Comparison of ENCODE assay signal across 18 mouse cellular contexts in the genomic region with DNA sequence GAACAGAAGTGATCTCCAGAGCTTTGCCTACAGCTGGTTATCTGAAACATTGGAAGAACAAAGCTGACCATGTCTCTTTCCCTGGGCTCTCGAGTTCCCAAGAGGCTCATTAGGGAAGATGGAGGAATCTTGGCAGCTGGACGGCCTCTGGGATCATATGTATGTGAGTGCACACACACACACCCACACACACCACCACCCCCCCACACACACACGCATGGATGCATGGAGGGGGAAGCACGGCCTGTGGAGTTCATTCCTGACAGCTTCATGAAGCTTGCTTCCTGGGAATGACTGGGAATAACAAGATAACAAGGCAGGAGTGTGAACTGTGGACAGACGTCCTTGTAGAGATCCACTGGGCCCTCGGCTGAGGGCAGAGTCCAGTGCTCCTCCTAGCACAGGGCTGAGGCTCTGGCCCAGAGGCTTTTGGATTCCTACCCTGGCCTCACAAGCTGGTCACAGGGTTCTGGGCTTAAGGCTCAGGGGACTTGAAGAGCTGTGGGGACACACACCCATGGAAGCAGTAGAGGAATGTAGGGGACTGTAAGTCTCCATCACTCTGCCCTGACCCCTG. TPM values are rescaled to one million over a fixed set of nuclear protein-coding genes. Genes with fewer than 3 reads are reported as not detected.
DNase-seq lines count a peak whose midpoint lies in the region; ATAC-seq and TF ChIP-seq lines count a peak whose summit lies in the region.
"Had no signal": no experiment of that assay in that cellular context is flagged by ENCODE, and none has a peak within 500 bp of the region (broad histone marks: within the 10 kb centered on the region; RNA-seq: fewer than 3 reads in every experiment).

No protein-coding gene starts in this region.

- no peak overlapping the region for H3K9ac ChIP-seq in hindbrain, embryonic 11.5 days (ENCODE audit: low read depth, low read length)
- no peak overlapping the region for H3K9ac ChIP-seq in lung, embryonic 14.5 days
- no peak overlapping the region for H3K9ac ChIP-seq in intestine, embryonic 15.5 days
- H3K9ac ChIP-seq in liver, embryonic 14.5 days (replicated peaks) = no peak overlapping the region
- H3K9ac ChIP-seq: forebrain, embryonic 12.5 days; hindbrain, embryonic 15.5 days; stomach, embryonic 15.5 days had no signal

- ATAC-seq in hindbrain, embryonic 11.5 days (ENCODE audit: low FRiP score) = no peak
- no peak for ATAC-seq in lung, embryonic 14.5 days (ENCODE audit: insufficient read depth)
- peak; percentile 72 for ATAC-seq in intestine, embryonic 15.5 days
- ATAC-seq in liver, embryonic 14.5 days (ENCODE audit: insufficient read depth) = no peak
- no peak for ATAC-seq in cerebellum, adult (ENCODE audit: insufficient number of reproducible peaks, low FRiP score, low TSS enrichment)

- H3K27ac ChIP-seq in hindbrain, embryonic 10.5 days = peak overlapping the region; percentile 16; the same call in 1 of the 2 replicates
- H3K27ac ChIP-seq in hindbrain, embryonic 11.5 days (ENCODE audit: low read depth, low read length) = no peak overlapping the region
- peak overlapping the region; percentile 58 for H3K27ac ChIP-seq in lung, embryonic 14.5 days (ENCODE audit: low read depth)
- peak overlapping the region; percentile 20 for H3K27ac ChIP-seq in intestine, embryonic 15.5 days
- peak overlapping the region; percentile 3 for H3K27ac ChIP-seq in liver, embryonic 14.5 days
- H3K27ac ChIP-seq: forebrain, embryonic 12.5 days; hindbrain, embryonic 15.5 days; stomach, embryonic 15.5 days had no signal

- no peak for DNase-seq in hindbrain, embryonic 10.5 days (ENCODE audit: low spot score)
- DNase-seq in hindbrain, embryonic 11.5 days (ENCODE audit: low spot score) = no peak
- DNase-seq in lung, embryonic 14.5 days = no peak
- no peak for DNase-seq in lung, postnatal 25 days (ENCODE audit: low spot score)
- no peak for DNase-seq in liver, embryonic 14.5 days (ENCODE audit: low read depth in 3 of 3, low spot score in 3 of 3)
- DNase-seq: adrenal gland, postnatal 10 days; cerebellum, adult 8-10 months; layer of hippocampus, postnatal 36 days; lung, postnatal 10 days; midbrain, embryonic 14.5 days; spleen, adult 18-20 months; thymus, postnatal 14 days had no signal

- peaks cover 24% of the 10 kb centered on the region for H3K4me1 ChIP-seq in hindbrain, embryonic 10.5 days (replicated peaks)
- H3K4me1 ChIP-seq in hindbrain, embryonic 11.5 days (replicated peaks; ENCODE audit: control insufficient read depth, insufficient read depth, low read length) = no peaks in the 10 kb centered on the region
- peaks cover 33% of the 10 kb centered on the region for H3K4me1 ChIP-seq in lung, embryonic 14.5 days (ENCODE audit: insufficient read depth)
- peaks cover 32% of the 10 kb centered on the region for H3K4me1 ChIP-seq in intestine, embryonic 15.5 days (replicated peaks)
- H3K4me1 ChIP-seq in liver, embryonic 14.5 days (replicated peaks; ENCODE audit: control insufficient read depth in 2 of 2, insufficient read depth in 2 of 2, low read length in 1 of 2) = peaks cover 47 to 82% of the 10 kb centered on the region in 2 experiments
- H3K4me1 ChIP-seq: forebrain, embryonic 12.5 days; hindbrain, embryonic 15.5 days had no signal

- no peak overlapping the region for H3K4me2 ChIP-seq in hindbrain, embryonic 11.5 days (replicated peaks; ENCODE audit: low read depth, low read length)
- no peak overlapping the region for H3K4me2 ChIP-seq in lung, embryonic 14.5 days
- peak overlapping the region; percentile 19; the same call in 1 of the 2 replicates for H3K4me2 ChIP-seq in intestine, embryonic 15.5 days (replicated peaks)
- H3K4me2 ChIP-seq in liver, embryonic 14.5 days (ENCODE audit: low read depth) = no peak overlapping the region
- H3K4me2 ChIP-seq: forebrain, embryonic 12.5 days; hindbrain, embryonic 15.5 days; stomach, embryonic 15.5 days had no signal

- H3K9me3 ChIP-seq in hindbrain, embryonic 10.5 days = no peaks in the 10 kb centered on the region
- no peaks in the 10 kb centered on the region for H3K9me3 ChIP-seq in hindbrain, embryonic 11.5 days (ENCODE audit: control insufficient read depth, low read length)
- no peaks in the 10 kb centered on the region for H3K9me3 ChIP-seq in lung, embryonic 14.5 days (ENCODE audit: low read depth, low read length)
- H3K9me3 ChIP-seq in intestine, embryonic 15.5 days = no peaks in the 10 kb centered on the region
- H3K9me3 ChIP-seq in liver, embryonic 14.5 days (ENCODE audit: control insufficient read depth, low read length) = no peaks in the 10 kb centered on the region
- H3K9me3 ChIP-seq: forebrain, embryonic 12.5 days; G1E; hindbrain, embryonic 15.5 days; stomach, embryonic 15.5 days had no signal

- no peaks in the 10 kb centered on the region for H3K27me3 ChIP-seq in hindbrain, embryonic 10.5 days (ENCODE audit: insufficient read depth, poor library complexity, severe bottlenecking)
- peaks cover 2% of the 10 kb centered on the region; the same call in 1 of the 2 replicates for H3K27me3 ChIP-seq in hindbrain, embryonic 11.5 days (ENCODE audit: control insufficient read depth, insufficient read depth, low read length)
- no peaks in the 10 kb centered on the region for H3K27me3 ChIP-seq in lung, embryonic 14.5 days (ENCODE audit: insufficient read depth, low read length)
- H3K27me3 ChIP-seq in intestine, embryonic 15.5 days (replicated peaks) = no peaks in the 10 kb centered on the region
- H3K27me3 ChIP-seq in liver, embryonic 14.5 days (ENCODE audit: control insufficient read depth, insufficient read depth, low read length) = no peaks in the 10 kb centered on the region
- H3K27me3 ChIP-seq: forebrain, embryonic 12.5 days; hindbrain, embryonic 15.5 days; stomach, embryonic 15.5 days had no signal

- 78% methylated on average over 6 of the region's 6 CpGs for WGBS in hindbrain, embryonic 10.5 days
- WGBS in hindbrain, embryonic 11.5 days = 80% methylated on average over 6 of the region's 6 CpGs
- WGBS in lung, embryonic 14.5 days = 49% methylated on average over 6 of the region's 6 CpGs
- 58% methylated on average over 6 of the region's 6 CpGs for WGBS in intestine, embryonic 15.5 days
- WGBS in liver, embryonic 14.5 days (ENCODE audit: insufficient replicate concordance) = 64% methylated on average over 6 of the region's 6 CpGs

- H3K4me3 ChIP-seq in hindbrain, embryonic 10.5 days = no peak overlapping the region
- no peak overlapping the region for H3K4me3 ChIP-seq in hindbrain, embryonic 11.5 days (ENCODE audit: low read depth, low read length)
- no peak overlapping the region for H3K4me3 ChIP-seq in lung, embryonic 14.5 days (ENCODE audit: low read depth, low read length)
- no peak overlapping the region for H3K4me3 ChIP-seq in intestine, embryonic 15.5 days (replicated peaks)
- H3K4me3 ChIP-seq in liver, embryonic 14.5 days (ENCODE audit: insufficient read depth in 1 of 2, low read depth in 2 of 2, low read length in 2 of 2) = no peak overlapping the region
- H3K4me3 ChIP-seq: forebrain, embryonic 12.5 days; hindbrain, embryonic 15.5 days; stomach, embryonic 15.5 days had no signal

- H3K36me3 ChIP-seq in hindbrain, embryonic 10.5 days = no peaks in the 10 kb centered on the region
- no peaks in the 10 kb centered on the region for H3K36me3 ChIP-seq in hindbrain, embryonic 11.5 days (ENCODE audit: control insufficient read depth, insufficient read depth, low read length)
- H3K36me3 ChIP-seq in lung, embryonic 14.5 days (ENCODE audit: insufficient read depth) = no peaks in the 10 kb centered on the region
- H3K36me3 ChIP-seq in intestine, embryonic 15.5 days = no peaks in the 10 kb centered on the region
- H3K36me3 ChIP-seq in liver, embryonic 14.5 days (replicated peaks; ENCODE audit: control insufficient read depth, insufficient read depth, low read depth) = no peaks in the 10 kb centered on the region
- H3K36me3 ChIP-seq: forebrain, embryonic 12.5 days; G1E; hindbrain, embryonic 15.5 days; stomach, embryonic 15.5 days had no signal

- no peak for TF ChIP-seq CTCF in lung, embryonic 14.5 days (IDR thresholded peaks at IDR 0.05; ENCODE audit: low read depth)
- no peak for TF ChIP-seq CTCF in liver, embryonic 14.5 days (IDR thresholded peaks at IDR 0.05; ENCODE audit: low read depth)

- TF ChIP-seq EP300 in liver, embryonic 14.5 days (IDR thresholded peaks at IDR 0.05; ENCODE audit: low read depth) = no peak

RNA-seq across cellular contexts. Expression of a gene that starts 41.8 kb away (rescaled TPM):
- polyA plus RNA-seq in hindbrain, embryonic 10.5 days (2016; fragmentation: Nextera tagmentation; extraction: Ambion mirVana) = 77.0 and 86.6 TPM in 2 replicates
- polyA plus RNA-seq in hindbrain, embryonic 11.5 days (2014; fragmentation: Nextera tagmentation; extraction: Ambion mirVana) = 68.4 and 72.6 TPM in 2 replicates
- 128 and 135 TPM in 2 replicates for polyA plus RNA-seq in lung, embryonic 14.5 days (2014; fragmentation: Nextera tagmentation; extraction: Ambion mirVana)
- polyA plus RNA-seq in intestine, embryonic 15.5 days (2015; fragmentation: Nextera tagmentation; extraction: Ambion mirVana) = 96.7 and 104 TPM in 2 replicates
- 12.9 and 14.7 TPM in 2 replicates for polyA plus RNA-seq in liver, embryonic 14.5 days (2012; rRNA removed)
- 17.6 and 18.4 TPM in 2 replicates for polyA plus RNA-seq in liver, embryonic 14.5 days (2014; fragmentation: Nextera tagmentation; extraction: Ambion mirVana)

RNA-seq across cellular contexts. Expression of a gene that starts 50.9 kb away (rescaled TPM):
- 147 and 167 TPM in 2 replicates for polyA plus RNA-seq in hindbrain, embryonic 10.5 days (2016; fragmentation: Nextera tagmentation; extraction: Ambion mirVana)
- polyA plus RNA-seq in hindbrain, embryonic 11.5 days (2014; fragmentation: Nextera tagmentation; extraction: Ambion mirVana) = 40.4 and 48.3 TPM in 2 replicates
- polyA plus RNA-seq in lung, embryonic 14.5 days (2014; fragmentation: Nextera tagmentation; extraction: Ambion mirVana) = 204 and 217 TPM in 2 replicates
- 59.5 and 59.7 TPM in 2 replicates for polyA plus RNA-seq in intestine, embryonic 15.5 days (2015; fragmentation: Nextera tagmentation; extraction: Ambion mirVana)
- polyA plus RNA-seq in liver, embryonic 14.5 days (2012; rRNA removed) = 24.6 and 34.7 TPM in 2 replicates
- 31.4 and 41.2 TPM in 2 replicates for polyA plus RNA-seq in liver, embryonic 14.5 days (2014; fragmentation: Nextera tagmentation; extraction: Ambion mirVana)
